Mouse (Mus musculus): ENCODE results near the gene Gkn3. TPM values are rescaled to one million over a fixed set of nuclear protein-coding genes. Genes with fewer than 3 reads are reported as not detected.

The Gkn3 gene
- total RNA-seq, 2 experiments from 2014 or later = 2.5 to 3.6 TPM

DNA sequence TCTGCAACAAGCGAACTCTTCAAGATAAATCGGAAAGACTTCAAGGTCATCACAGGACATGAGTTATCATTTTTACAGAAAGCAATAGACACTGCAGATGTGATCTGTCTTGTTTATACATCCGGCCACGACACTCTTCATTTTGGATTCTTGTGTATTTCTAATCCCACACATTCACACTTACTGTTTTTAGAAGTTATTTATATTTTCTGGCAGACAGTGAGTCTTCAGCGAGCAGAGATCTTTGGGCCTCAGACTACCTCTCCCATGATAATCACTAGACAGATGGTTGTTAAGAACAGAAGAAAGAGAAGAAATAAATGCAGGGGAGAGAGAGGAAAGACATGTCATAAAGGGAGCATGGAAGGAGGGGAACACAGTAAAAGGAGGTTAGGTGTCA, 19.5 kb downstream of the Gkn3 start:
- DNase-seq (ENCODE audit: extremely low spot score in 1 of 2, low spot score in 1 of 2) = no peak

DNA sequence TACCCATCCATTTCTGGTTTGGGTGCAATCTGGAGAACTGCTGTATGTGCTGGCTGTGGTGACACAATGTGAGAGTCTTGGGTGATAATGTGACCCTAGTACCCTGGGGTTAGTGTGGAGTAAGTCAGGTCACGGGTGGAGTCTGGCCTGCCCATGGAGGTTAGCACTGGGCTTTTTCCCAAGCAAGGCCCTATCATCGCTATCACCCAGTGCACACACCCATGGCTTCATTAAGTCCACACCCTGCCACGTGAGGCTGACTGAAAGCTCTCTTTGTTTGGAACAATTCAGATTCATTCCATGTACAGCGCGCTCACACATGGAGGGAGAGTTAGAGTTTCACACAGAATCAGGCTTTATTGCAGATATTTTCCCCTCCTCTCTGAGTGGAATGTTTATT, 34.3 kb downstream of the Gkn3 start:
- peak in 1 of 2 experiments; percentile 4 for DNase-seq (ENCODE audit: extremely low spot score in 1 of 2, low spot score in 1 of 2)

DNA sequence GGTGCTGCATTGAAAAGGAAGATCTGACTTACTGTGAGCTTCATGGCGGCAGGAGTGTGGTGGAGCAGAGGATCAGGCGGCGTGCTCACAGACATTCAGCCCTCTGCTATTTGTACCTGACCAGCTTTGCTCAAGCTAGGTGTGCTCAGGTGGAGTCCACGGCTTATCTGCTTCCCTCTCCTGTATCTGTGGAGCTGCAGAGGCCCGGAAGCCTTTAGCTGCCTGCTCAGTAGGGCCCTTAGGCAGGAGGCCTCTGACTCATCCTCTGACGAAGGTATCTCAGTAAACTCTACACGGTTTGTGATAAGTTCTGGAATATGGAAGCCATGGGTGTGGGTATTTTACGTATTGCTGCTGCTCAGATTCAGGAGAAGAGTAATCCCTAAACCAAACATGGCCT, 37.9 kb downstream of the Gkn3 start, which contains the start of gene Gkn1:
TSS of gene Gkn1 (minus strand) at position 114 of the 400 bp plus-strand sequence.
- no peak for DNase-seq (ENCODE audit: extremely low spot score in 1 of 2, low spot score in 1 of 2)

DNA sequence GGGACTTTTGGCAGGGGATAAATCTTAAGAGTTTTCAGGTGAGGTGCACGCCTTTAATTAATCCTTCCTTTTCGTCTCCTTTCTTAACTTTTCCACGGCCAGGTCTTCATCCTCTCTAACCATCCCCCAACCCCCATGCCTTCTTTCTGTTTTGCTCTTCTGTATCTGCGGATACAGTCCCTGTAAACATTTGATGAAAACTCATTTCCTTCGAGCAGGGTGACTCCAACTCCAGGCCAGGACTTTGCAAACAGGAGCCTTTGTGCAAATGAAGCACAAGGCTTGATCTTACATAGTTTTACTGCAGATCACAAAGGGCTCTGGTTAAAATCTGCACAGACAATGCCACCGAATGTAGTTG, 52.8 kb downstream of the Gkn3 start:
- DNase-seq (ENCODE audit: extremely low spot score in 1 of 2, low spot score in 1 of 2) = no peak

DNA sequence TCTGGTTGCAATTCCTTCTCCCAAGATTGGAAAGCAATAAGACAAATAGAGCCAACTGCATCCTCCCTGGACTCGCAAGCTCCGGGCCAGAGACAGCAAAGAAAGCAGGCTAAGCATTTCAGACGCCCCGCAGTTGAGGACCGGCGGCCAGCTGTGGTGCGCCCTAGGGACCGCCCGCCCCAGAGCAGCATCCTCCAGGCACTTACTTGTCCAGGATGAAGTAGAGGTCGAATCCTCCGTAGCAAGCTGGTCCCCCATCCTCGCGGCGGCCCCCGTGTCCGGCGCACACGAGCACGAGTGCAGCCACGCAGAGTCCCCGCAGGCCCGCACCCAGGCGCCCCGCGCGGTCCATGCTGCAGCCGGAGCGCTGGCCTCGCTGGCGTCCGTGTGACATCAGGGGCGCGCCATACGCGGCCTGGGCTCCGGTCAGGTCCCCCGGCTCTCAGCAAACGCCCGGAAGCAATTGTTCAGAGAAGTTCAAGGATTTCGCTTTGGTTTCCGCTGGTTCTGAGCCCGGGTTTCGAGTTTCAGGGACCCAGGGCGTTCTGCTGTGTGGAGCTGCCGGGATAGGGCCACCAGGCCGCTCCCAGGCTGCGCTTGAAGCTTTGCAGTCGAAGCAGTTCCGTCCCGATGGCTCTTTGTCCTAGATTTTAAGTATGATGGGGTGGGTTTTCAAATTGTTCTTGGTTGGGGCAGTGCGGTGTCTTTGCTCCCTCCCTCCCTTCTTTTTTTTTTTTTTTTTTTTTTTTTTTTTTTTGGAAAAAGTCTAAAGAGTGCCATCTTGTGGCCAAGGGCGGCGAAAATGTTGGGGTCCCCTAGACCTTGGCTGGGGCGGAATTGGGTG, 53.4 kb downstream of the Gkn3 start, which contains the start of gene Antxr1:
TSS of gene Antxr1 (minus strand) at position 731 of the 844 bp plus-strand sequence.
- peak; percentile 55 to 72 for DNase-seq (ENCODE audit: extremely low spot score in 1 of 2, low spot score in 1 of 2)

DNA sequence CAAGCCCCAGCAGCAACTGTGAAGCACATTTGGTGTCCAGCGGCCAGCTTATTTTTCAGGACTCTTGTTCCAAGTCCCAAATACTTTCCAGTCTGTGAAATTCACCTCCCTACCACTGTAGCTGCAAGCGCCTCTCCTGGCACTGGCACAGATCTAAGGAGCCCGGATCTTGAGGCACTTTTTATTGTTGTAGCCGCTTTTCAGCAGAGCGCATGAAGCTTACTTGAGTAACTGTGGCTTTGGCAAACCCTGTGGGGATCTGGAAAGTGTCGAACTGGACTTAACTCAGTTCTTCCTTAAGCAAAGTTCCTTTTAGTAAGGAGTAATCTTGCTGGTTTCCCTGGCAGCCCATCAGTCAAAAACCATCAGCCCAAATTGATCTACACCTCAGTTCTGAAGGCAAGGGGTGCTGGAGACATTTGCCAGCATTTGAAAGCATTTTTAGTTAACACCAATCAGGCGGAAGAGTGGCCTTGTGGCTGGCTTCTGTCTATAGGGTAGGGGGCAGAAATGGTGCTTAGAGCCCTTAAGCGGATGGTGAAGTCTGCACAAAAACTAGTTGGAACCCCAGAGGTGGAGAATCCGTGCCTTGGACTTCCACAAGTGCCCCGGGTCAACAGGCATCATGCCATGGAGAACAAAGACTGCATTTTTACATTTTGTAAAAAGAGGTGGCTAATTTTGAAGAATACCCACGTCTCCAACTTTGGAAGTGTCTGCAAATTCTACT, 54.2 kb downstream of the Gkn3 start:
- DNase-seq (ENCODE audit: extremely low spot score in 1 of 2, low spot score in 1 of 2) = no peak

Other genes starting within 250 kb of the Gkn3 start
- gene Antxr1, start 53.1 kb downstream of the Gkn3 start, total RNA-seq (2021) = 10 to 100 TPM; 10.1 to 11.8 TPM
- not detected for gene Gkn1, start 38.0 kb downstream of the Gkn3 start, total RNA-seq (2021)
- not detected for gene Gkn2, start 15.6 kb downstream of the Gkn3 start, total RNA-seq (2021)
- gene Bmp10, start 40.1 kb upstream of the Gkn3 start, total RNA-seq (2021) = under 1 TPM in 1 of 2 experiments, not detected in 1; 0.05 TPM
- gene Arhgap25, start 144.3 kb upstream of the Gkn3 start, total RNA-seq (2021) = 1 to 10 TPM; 2.8 to 3.3 TPM
- gene Prokr1, start 201.8 kb upstream of the Gkn3 start, total RNA-seq (2021) = under 1 TPM; 0.19 to 0.52 TPM

Data from layer of hippocampus, postnatal 25 days (tissue).